In the genomic region with DNA sequence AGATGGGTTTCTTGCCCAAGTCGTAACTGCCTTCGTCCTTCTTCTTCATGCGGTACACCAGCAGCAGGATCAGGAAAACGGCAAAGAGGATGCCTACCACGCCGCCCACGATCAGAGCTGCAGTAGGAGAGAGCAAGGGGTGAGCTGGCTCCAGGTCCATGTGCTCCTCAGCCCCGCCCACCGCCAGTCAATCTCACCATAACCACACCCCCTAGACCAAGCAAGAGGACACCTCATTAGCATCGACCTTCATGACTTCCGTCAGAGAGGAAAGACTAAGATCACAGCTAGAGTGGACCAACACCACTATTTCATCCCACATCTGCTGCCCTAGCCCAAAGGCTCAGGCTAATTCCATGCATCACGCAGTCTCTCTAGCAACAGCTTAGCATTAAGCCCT, we compare ENCODE assay signal across 18 mouse cellular contexts. TPM values are rescaled to one million over a fixed set of nuclear protein-coding genes. Genes with fewer than 3 reads are reported as not detected.
DNase-seq lines count a peak whose midpoint lies in the region; ATAC-seq and TF ChIP-seq lines count a peak whose summit lies in the region.
"Had no signal": no experiment of that assay in that cellular context is flagged by ENCODE, and none has a peak within 500 bp of the region (broad histone marks: within the 10 kb centered on the region; RNA-seq: fewer than 3 reads in every experiment).

No protein-coding gene starts in this region.

- no peak overlapping the region for H3K27ac ChIP-seq in hindbrain, postnatal 0 days
- no peak overlapping the region for H3K27ac ChIP-seq in hindbrain, embryonic 13.5 days
- no peak overlapping the region for H3K27ac ChIP-seq in liver, postnatal 0 days (ENCODE audit: low read depth)
- no peak overlapping the region for H3K27ac ChIP-seq in liver, embryonic 11.5 days (ENCODE audit: low read depth, low read length)
- H3K27ac ChIP-seq in limb, embryonic 10.5 days, result no peak overlapping the region
- H3K27ac ChIP-seq: hindbrain, embryonic 15.5 days; neural tube, embryonic 13.5 days had no signal

- TF ChIP-seq EP300 in liver, postnatal 0 days (IDR thresholded peaks at IDR 0.05; ENCODE audit: low read depth), result no peak

- DNase-seq in hindbrain, postnatal 0 days (ENCODE audit: low spot score), result no peak
- peak; percentile 50 for DNase-seq in liver, postnatal 0 days
- no peak for DNase-seq in liver, embryonic 11.5 days (ENCODE audit: low spot score)
- DNase-seq in R1 (ENCODE audit: low read depth, low spot score), result peak; percentile 89
- DNase-seq in limb, embryonic 10.5 days (ENCODE audit: low spot score), result no peak
- DNase-seq in frontal cortex, postnatal 14 days (ENCODE audit: low spot score in 2 of 2), result no peak
- no peak for DNase-seq in right cerebral cortex, postnatal 36 days (ENCODE audit: low spot score in 2 of 2)
- DNase-seq: heart, adult 11 months; lung, adult 2 months; thymus, postnatal 25 days had no signal

- no peaks in the 10 kb centered on the region for H3K36me3 ChIP-seq in hindbrain, postnatal 0 days (ENCODE audit: insufficient read depth, low read length)
- H3K36me3 ChIP-seq in hindbrain, embryonic 13.5 days, result no peaks in the 10 kb centered on the region
- H3K36me3 ChIP-seq in liver, postnatal 0 days (replicated peaks; ENCODE audit: insufficient read depth, low read length), result peaks cover 48% of the 10 kb centered on the region
- H3K36me3 ChIP-seq in liver, embryonic 11.5 days (ENCODE audit: control insufficient read depth, insufficient read depth, low read length), result peaks cover 13% of the 10 kb centered on the region; the same call in 1 of the 2 replicates
- peaks cover 28% of the 10 kb centered on the region for H3K36me3 ChIP-seq in limb, embryonic 10.5 days
- H3K36me3 ChIP-seq: hindbrain, embryonic 15.5 days; neural tube, embryonic 13.5 days had no signal

- whole genome bisulfite sequencing in hindbrain, postnatal 0 days, result 30% methylated on average over 12 of the region's 12 CpGs
- 30% methylated on average over 12 of the region's 12 CpGs for WGBS in hindbrain, embryonic 13.5 days
- 26% methylated on average over 12 of the region's 12 CpGs for WGBS in liver, postnatal 0 days (ENCODE audit: insufficient replicate concordance)
- WGBS in liver, embryonic 11.5 days, result 13% methylated on average over 12 of the region's 12 CpGs
- WGBS in limb, embryonic 10.5 days, result 13% methylated on average over 12 of the region's 12 CpGs

- no peak overlapping the region for H3K9ac ChIP-seq in hindbrain, postnatal 0 days (replicated peaks; ENCODE audit: low read length)
- no peak overlapping the region for H3K9ac ChIP-seq in hindbrain, embryonic 13.5 days
- H3K9ac ChIP-seq in liver, postnatal 0 days (replicated peaks), result no peak overlapping the region
- H3K9ac ChIP-seq in liver, embryonic 11.5 days (ENCODE audit: low read depth, low read length), result no peak overlapping the region
- H3K9ac ChIP-seq: hindbrain, embryonic 15.5 days; neural tube, embryonic 13.5 days had no signal

- ATAC-seq in hindbrain, postnatal 0 days, result peak; percentile 58; the same call in 1 of the 2 replicates
- no peak for ATAC-seq in hindbrain, embryonic 13.5 days (ENCODE audit: low FRiP score)
- ATAC-seq in liver, postnatal 0 days, result no peak
- no peak for ATAC-seq in liver, embryonic 11.5 days (replicated peaks; ENCODE audit: low FRiP score)
- ATAC-seq: activated CD4-positive, CD25-positive, alpha-beta regulatory T cell, adult 4 months had no signal

- H3K27me3 ChIP-seq in hindbrain, postnatal 0 days (ENCODE audit: insufficient read depth, low read length), result no peaks in the 10 kb centered on the region
- peaks cover 8% of the 10 kb centered on the region; the same call in 1 of the 2 replicates for H3K27me3 ChIP-seq in hindbrain, embryonic 13.5 days
- no peaks in the 10 kb centered on the region for H3K27me3 ChIP-seq in liver, postnatal 0 days (ENCODE audit: insufficient read depth, low read length)
- H3K27me3 ChIP-seq in liver, embryonic 11.5 days (replicated peaks; ENCODE audit: control insufficient read depth, insufficient read depth, low read length), result peaks cover 31% of the 10 kb centered on the region
- H3K27me3 ChIP-seq in limb, embryonic 10.5 days (ENCODE audit: low read depth, poor library complexity, severe bottlenecking), result peaks cover 35% of the 10 kb centered on the region
- H3K27me3 ChIP-seq: hindbrain, embryonic 15.5 days had no signal

- TF ChIP-seq CTCF in hindbrain, postnatal 0 days (IDR thresholded peaks at IDR 0.05; ENCODE audit: low read depth), result no peak
- no peak for TF ChIP-seq CTCF in liver, postnatal 0 days (IDR thresholded peaks at IDR 0.05; ENCODE audit: low read depth)

- H3K4me1 ChIP-seq in hindbrain, postnatal 0 days (ENCODE audit: insufficient read depth, low read length), result no peaks in the 10 kb centered on the region
- H3K4me1 ChIP-seq in hindbrain, embryonic 13.5 days (replicated peaks), result no peaks in the 10 kb centered on the region
- H3K4me1 ChIP-seq in liver, postnatal 0 days (ENCODE audit: insufficient read depth), result peaks cover 9% of the 10 kb centered on the region
- H3K4me1 ChIP-seq in liver, embryonic 11.5 days (replicated peaks; ENCODE audit: control insufficient read depth, insufficient read depth, low read length), result peaks cover 12% of the 10 kb centered on the region
- H3K4me1 ChIP-seq in limb, embryonic 10.5 days, result peaks cover 18% of the 10 kb centered on the region
- H3K4me1 ChIP-seq: hindbrain, embryonic 15.5 days; neural tube, embryonic 13.5 days had no signal

- H3K9me3 ChIP-seq in hindbrain, postnatal 0 days (ENCODE audit: low read length), result no peaks in the 10 kb centered on the region
- H3K9me3 ChIP-seq in hindbrain, embryonic 13.5 days, result no peaks in the 10 kb centered on the region
- no peaks in the 10 kb centered on the region for H3K9me3 ChIP-seq in liver, postnatal 0 days (ENCODE audit: low read length)
- no peaks in the 10 kb centered on the region for H3K9me3 ChIP-seq in liver, embryonic 11.5 days (ENCODE audit: control insufficient read depth, low read length)
- H3K9me3 ChIP-seq in limb, embryonic 10.5 days (replicated peaks), result no peaks in the 10 kb centered on the region
- H3K9me3 ChIP-seq: hindbrain, embryonic 15.5 days; megakaryocyte, embryonic 14.5 days; neural tube, embryonic 13.5 days had no signal

- H3K4me2 ChIP-seq in hindbrain, postnatal 0 days (ENCODE audit: low read depth, low read length), result no peak overlapping the region
- H3K4me2 ChIP-seq in hindbrain, embryonic 13.5 days, result no peak overlapping the region
- no peak overlapping the region for H3K4me2 ChIP-seq in liver, postnatal 0 days (ENCODE audit: low read depth, low read length)
- H3K4me2 ChIP-seq in liver, embryonic 11.5 days, result no peak overlapping the region
- H3K4me2 ChIP-seq: hindbrain, embryonic 15.5 days; neural tube, embryonic 13.5 days had no signal

- H3K4me3 ChIP-seq in hindbrain, postnatal 0 days (ENCODE audit: low read length), result no peak overlapping the region
- no peak overlapping the region for H3K4me3 ChIP-seq in hindbrain, embryonic 13.5 days
- H3K4me3 ChIP-seq in liver, postnatal 0 days (ENCODE audit: low read depth, low read length), result no peak overlapping the region
- H3K4me3 ChIP-seq in liver, embryonic 11.5 days (ENCODE audit: low read depth, low read length), result no peak overlapping the region
- H3K4me3 ChIP-seq in limb, embryonic 10.5 days, result peak overlapping the region; percentile 24
- H3K4me3 ChIP-seq: hindbrain, embryonic 15.5 days; megakaryocyte, embryonic 14.5 days; neural tube, embryonic 13.5 days had no signal

RNA-seq across cellular contexts. Expression of a gene that starts 17.6 kb away (rescaled TPM):
- total RNA-seq in hindbrain, postnatal 0 days (2014; rRNA removed), result 31.1 and 34.1 TPM in 2 replicates
- 36.7 and 39.5 TPM in 2 replicates for polyA plus RNA-seq in hindbrain, postnatal 0 days (2015; fragmentation: Nextera tagmentation; extraction: Ambion mirVana)
- 9.0 and 9.7 TPM in 2 replicates for polyA plus RNA-seq in hindbrain, embryonic 13.5 days (2015; fragmentation: Nextera tagmentation; extraction: Ambion mirVana)
- 194 and 208 TPM in 2 replicates for polyA plus RNA-seq in liver, postnatal 0 days (2015; fragmentation: Nextera tagmentation; extraction: Ambion mirVana)
- 38.9 and 39.2 TPM in 2 replicates for polyA plus RNA-seq in liver, embryonic 11.5 days (2014; fragmentation: Nextera tagmentation; extraction: Ambion mirVana)
- polyA plus RNA-seq in limb, embryonic 10.5 days (2016; fragmentation: Nextera tagmentation; extraction: Ambion mirVana), result 22.1 and 24.2 TPM in 2 replicates

RNA-seq across cellular contexts. Expression of a gene that starts 21.2 kb away (rescaled TPM):
- total RNA-seq in hindbrain, postnatal 0 days (2014; rRNA removed), result 4.9 and 8.2 TPM in 2 replicates
- polyA plus RNA-seq in hindbrain, postnatal 0 days (2015; fragmentation: Nextera tagmentation; extraction: Ambion mirVana), result 4.7 and 5.0 TPM in 2 replicates
- 2.3 and 9.3 TPM in 2 replicates for polyA plus RNA-seq in hindbrain, embryonic 13.5 days (2015; fragmentation: Nextera tagmentation; extraction: Ambion mirVana)
- 0.18 and 0.25 TPM in 2 replicates for polyA plus RNA-seq in liver, postnatal 0 days (2015; fragmentation: Nextera tagmentation; extraction: Ambion mirVana)
- 0.14 and 0.32 TPM in 2 replicates for polyA plus RNA-seq in liver, embryonic 11.5 days (2014; fragmentation: Nextera tagmentation; extraction: Ambion mirVana)
- polyA plus RNA-seq in limb, embryonic 10.5 days (2016; fragmentation: Nextera tagmentation; extraction: Ambion mirVana), result 0.15 and 3.0 TPM in 2 replicates
- total RNA-seq: monocyte, adult 5-6 weeks had no signal
- polyA plus RNA-seq: forebrain, embryonic 11.5 days had no signal

RNA-seq across cellular contexts. Expression of a gene that starts 23.2 kb away (rescaled TPM):
- 0.22 TPM in 1 of 2 replicates, not detected in the other for total RNA-seq in hindbrain, postnatal 0 days (2014; rRNA removed)
- 0.14 and 0.21 TPM in 2 replicates for polyA plus RNA-seq in hindbrain, postnatal 0 days (2015; fragmentation: Nextera tagmentation; extraction: Ambion mirVana)
- polyA plus RNA-seq in hindbrain, embryonic 13.5 days (2015; fragmentation: Nextera tagmentation; extraction: Ambion mirVana), result 0.05 and 0.09 TPM in 2 replicates
- not detected in 2 replicates for polyA plus RNA-seq in liver, postnatal 0 days (2015; fragmentation: Nextera tagmentation; extraction: Ambion mirVana)
- 0.04 and 0.12 TPM in 2 replicates for polyA plus RNA-seq in liver, embryonic 11.5 days (2014; fragmentation: Nextera tagmentation; extraction: Ambion mirVana)
- 0.03 TPM in 1 of 2 replicates, not detected in the other for polyA plus RNA-seq in limb, embryonic 10.5 days (2016; fragmentation: Nextera tagmentation; extraction: Ambion mirVana)
- total RNA-seq: monocyte, adult 5-6 weeks had no signal
- polyA plus RNA-seq: activated CD4-positive, CD25-positive, alpha-beta regulatory T cell, adult 4 months; forebrain, embryonic 11.5 days; large intestine, adult 2 months had no signal

RNA-seq across cellular contexts. Expression of a gene that starts 30.6 kb away (rescaled TPM):
- total RNA-seq in hindbrain, postnatal 0 days (2014; rRNA removed), result 165 and 315 TPM in 2 replicates
- 108 and 113 TPM in 2 replicates for polyA plus RNA-seq in hindbrain, postnatal 0 days (2015; fragmentation: Nextera tagmentation; extraction: Ambion mirVana)
- 84.3 and 85.3 TPM in 2 replicates for polyA plus RNA-seq in hindbrain, embryonic 13.5 days (2015; fragmentation: Nextera tagmentation; extraction: Ambion mirVana)
- polyA plus RNA-seq in liver, postnatal 0 days (2015; fragmentation: Nextera tagmentation; extraction: Ambion mirVana), result 43.5 and 46.2 TPM in 2 replicates
- polyA plus RNA-seq in liver, embryonic 11.5 days (2014; fragmentation: Nextera tagmentation; extraction: Ambion mirVana), result 49.1 and 52.8 TPM in 2 replicates
- 54.4 and 54.5 TPM in 2 replicates for polyA plus RNA-seq in limb, embryonic 10.5 days (2016; fragmentation: Nextera tagmentation; extraction: Ambion mirVana)

RNA-seq across cellular contexts. Expression of a gene that starts 34.6 kb away (rescaled TPM):
- total RNA-seq in hindbrain, postnatal 0 days (2014; rRNA removed), result 34.4 and 36.9 TPM in 2 replicates
- 9.6 and 10.8 TPM in 2 replicates for polyA plus RNA-seq in hindbrain, postnatal 0 days (2015; fragmentation: Nextera tagmentation; extraction: Ambion mirVana)
- polyA plus RNA-seq in hindbrain, embryonic 13.5 days (2015; fragmentation: Nextera tagmentation; extraction: Ambion mirVana), result 5.0 and 5.9 TPM in 2 replicates
- 5.8 and 6.1 TPM in 2 replicates for polyA plus RNA-seq in liver, postnatal 0 days (2015; fragmentation: Nextera tagmentation; extraction: Ambion mirVana)
- polyA plus RNA-seq in liver, embryonic 11.5 days (2014; fragmentation: Nextera tagmentation; extraction: Ambion mirVana), result 4.4 and 7.4 TPM in 2 replicates
- 2.2 and 3.2 TPM in 2 replicates for polyA plus RNA-seq in limb, embryonic 10.5 days (2016; fragmentation: Nextera tagmentation; extraction: Ambion mirVana)
- total RNA-seq: monocyte, adult 5-6 weeks had no signal

Comparison
In these comparisons a context has a peak if more than half of its experiments do, and no peak if none do; other contexts are left out.
1. DNase-seq: peak in liver, postnatal 0 days (single experiment) and R1 (single experiment); none in hindbrain, postnatal 0 days (single experiment), liver, embryonic 11.5 days (single experiment), limb, embryonic 10.5 days (single experiment), frontal cortex, postnatal 14 days (0 of 2) and right cerebral cortex, postnatal 36 days (0 of 2).